Comparison of ENCODE assay signal across 23 mouse cellular contexts in genomic region chr6:48010727-48011126, GRCm38 (mm10). TPM values are rescaled to one million over a fixed set of nuclear protein-coding genes. Genes with fewer than 3 reads are reported as not detected.
DNase-seq lines count a peak whose midpoint lies in the region; ATAC-seq and TF ChIP-seq lines count a peak whose summit lies in the region.
"Had no signal": no experiment of that assay in that cellular context is flagged by ENCODE, and none has a peak within 500 bp of the region (broad histone marks: within the 10 kb centered on the region; RNA-seq: fewer than 3 reads in every experiment).

No protein-coding gene starts in this region.

- no peak overlapping the region for H3ac ChIP-seq in myocyte (ENCODE audit: control insufficient read depth, insufficient read length)

- H3K79me2 ChIP-seq in myocyte (ENCODE audit: control insufficient read depth, insufficient read depth): no peaks in the 10 kb centered on the region

- no peak overlapping the region for H3K4me3 ChIP-seq in forebrain, embryonic 14.5 days (ENCODE audit: low read depth, low read length)
- H3K4me3 ChIP-seq in forebrain, embryonic 16.5 days (replicated peaks; ENCODE audit: low read length): no peak overlapping the region
- H3K4me3 ChIP-seq in heart, embryonic 13.5 days: no peak overlapping the region
- no peak overlapping the region for H3K4me3 ChIP-seq in lung, adult 2 months (replicated peaks; ENCODE audit: extremely low read depth, low read depth, low read length)
- H3K4me3 ChIP-seq in myocyte: no peak overlapping the region
- H3K4me3 ChIP-seq in neural tube, embryonic 15.5 days (replicated peaks): no peak overlapping the region
- H3K4me3 ChIP-seq: embryonic facial prominence, embryonic 15.5 days; forebrain, embryonic 15.5 days; hindbrain, embryonic 13.5 days; liver, embryonic 15.5 days; midbrain, embryonic 10.5 days; stomach, embryonic 15.5 days had no signal

- no peaks in the 10 kb centered on the region for H3K27me3 ChIP-seq in forebrain, embryonic 14.5 days (replicated peaks; ENCODE audit: control insufficient read depth, insufficient read depth, low read length)
- H3K27me3 ChIP-seq in forebrain, embryonic 16.5 days (replicated peaks; ENCODE audit: control insufficient read depth, insufficient read depth, low read length): no peaks in the 10 kb centered on the region
- peaks cover 83% of the 10 kb centered on the region for H3K27me3 ChIP-seq in heart, embryonic 13.5 days (replicated peaks)
- no peaks in the 10 kb centered on the region for H3K27me3 ChIP-seq in myocyte (ENCODE audit: control insufficient read depth, insufficient read depth, insufficient read length)
- H3K27me3 ChIP-seq in neural tube, embryonic 15.5 days (replicated peaks): no peaks in the 10 kb centered on the region
- H3K27me3 ChIP-seq: embryonic facial prominence, embryonic 15.5 days; forebrain, embryonic 15.5 days; hindbrain, embryonic 13.5 days; liver, embryonic 15.5 days; stomach, embryonic 15.5 days had no signal

- H3K9me3 ChIP-seq in forebrain, embryonic 14.5 days (replicated peaks; ENCODE audit: control insufficient read depth, low read length): no peaks in the 10 kb centered on the region
- no peaks in the 10 kb centered on the region for H3K9me3 ChIP-seq in forebrain, embryonic 16.5 days (ENCODE audit: control insufficient read depth, low read length)
- H3K9me3 ChIP-seq in heart, embryonic 13.5 days: peaks cover 16% of the 10 kb centered on the region; the same call in 1 of the 2 replicates
- no peaks in the 10 kb centered on the region for H3K9me3 ChIP-seq in neural tube, embryonic 15.5 days (replicated peaks)
- H3K9me3 ChIP-seq: embryonic facial prominence, embryonic 15.5 days; forebrain, embryonic 15.5 days; hindbrain, embryonic 13.5 days; liver, embryonic 15.5 days; midbrain, embryonic 10.5 days; stomach, embryonic 15.5 days had no signal

- no peak overlapping the region for H3K4me2 ChIP-seq in forebrain, embryonic 14.5 days (ENCODE audit: low read length)
- H3K4me2 ChIP-seq in forebrain, embryonic 16.5 days (ENCODE audit: low read length): no peak overlapping the region
- no peak overlapping the region; the same call in 1 of the 2 replicates for H3K4me2 ChIP-seq in heart, embryonic 13.5 days
- peak overlapping the region; percentile 37 for H3K4me2 ChIP-seq in myocyte (ENCODE audit: low read depth)
- H3K4me2 ChIP-seq in neural tube, embryonic 15.5 days: no peak overlapping the region
- H3K4me2 ChIP-seq: embryonic facial prominence, embryonic 15.5 days; forebrain, embryonic 15.5 days; hindbrain, embryonic 13.5 days; liver, embryonic 15.5 days; stomach, embryonic 15.5 days had no signal

- no peak for ATAC-seq in forebrain, embryonic 14.5 days
- no peak for ATAC-seq in forebrain, embryonic 16.5 days
- ATAC-seq in heart, embryonic 13.5 days (ENCODE audit: extremely low read depth, insufficient number of reproducible peaks, low FRiP score, low TSS enrichment): peak; percentile 74; the same call in 1 of the 2 replicates
- no peak for ATAC-seq in neural tube, embryonic 15.5 days (ENCODE audit: low FRiP score)
- ATAC-seq: forebrain, embryonic 15.5 days had no signal

- TF ChIP-seq POLR2A in lung, adult 2 months (IDR thresholded peaks at IDR 0.05; ENCODE audit: borderline replicate concordance, extremely low read depth, low read depth, low read length): no peak
- no peak for TF ChIP-seq POLR2A in myocyte (IDR thresholded peaks at IDR 0.05; ENCODE audit: insufficient read length, low read depth)

- H3K27ac ChIP-seq in forebrain, embryonic 14.5 days (ENCODE audit: low read depth, low read length): no peak overlapping the region
- no peak overlapping the region for H3K27ac ChIP-seq in forebrain, embryonic 16.5 days (ENCODE audit: low read length)
- no peak overlapping the region for H3K27ac ChIP-seq in heart, embryonic 13.5 days (replicated peaks)
- H3K27ac ChIP-seq in neural tube, embryonic 15.5 days (replicated peaks): no peak overlapping the region
- H3K27ac ChIP-seq: embryonic facial prominence, embryonic 15.5 days; forebrain, embryonic 15.5 days; hindbrain, embryonic 13.5 days; liver, embryonic 15.5 days; midbrain, embryonic 10.5 days; stomach, embryonic 15.5 days had no signal

- TF ChIP-seq CTCF in lung, adult 2 months (IDR thresholded peaks at IDR 0.05; ENCODE audit: insufficient read depth, low read length): no peak

- no peak overlapping the region for H3K9ac ChIP-seq in forebrain, embryonic 14.5 days (ENCODE audit: low read length)
- no peak overlapping the region for H3K9ac ChIP-seq in forebrain, embryonic 16.5 days (replicated peaks; ENCODE audit: low read depth, low read length)
- H3K9ac ChIP-seq in heart, embryonic 13.5 days: no peak overlapping the region
- no peak overlapping the region for H3K9ac ChIP-seq in neural tube, embryonic 15.5 days (replicated peaks)
- H3K9ac ChIP-seq: embryonic facial prominence, embryonic 15.5 days; forebrain, embryonic 15.5 days; hindbrain, embryonic 13.5 days; liver, embryonic 15.5 days; stomach, embryonic 15.5 days had no signal

- peak; percentile 22 for DNase-seq in forebrain, embryonic 14.5 days (ENCODE audit: low spot score)
- peak; percentile 63 for DNase-seq in lung, adult 2 months
- DNase-seq in retina, postnatal 1 day: no peak
- no peak for DNase-seq in ovary, postnatal 10 days (ENCODE audit: low spot score)
- DNase-seq: adrenal gland, adult 2 months; B cell, adult 2 months; cerebellum, postnatal 25 days; gastrocnemius, postnatal 10 days; kidney, adult 11 months; kidney, postnatal 25 days; left cerebral cortex, postnatal 4 days; right cerebral cortex, postnatal 4 days; thymus, postnatal 14 days had no signal

- 62% methylated on average over 8 of the region's 8 CpGs for WGBS in forebrain, embryonic 14.5 days
- WGBS in forebrain, embryonic 16.5 days: 61% methylated on average over 8 of the region's 8 CpGs
- 19% methylated on average over 8 of the region's 8 CpGs for WGBS in heart, embryonic 13.5 days
- 32% methylated on average over 8 of the region's 8 CpGs for WGBS in lung, adult 2 months
- WGBS in neural tube, embryonic 15.5 days: 56% methylated on average over 8 of the region's 8 CpGs

- no peaks in the 10 kb centered on the region for H3K36me3 ChIP-seq in forebrain, embryonic 14.5 days (ENCODE audit: control insufficient read depth, insufficient read depth, low read length)
- no peaks in the 10 kb centered on the region for H3K36me3 ChIP-seq in forebrain, embryonic 16.5 days (ENCODE audit: control insufficient read depth, insufficient read depth)
- no peaks in the 10 kb centered on the region for H3K36me3 ChIP-seq in heart, embryonic 13.5 days
- no peaks in the 10 kb centered on the region for H3K36me3 ChIP-seq in myocyte (ENCODE audit: control insufficient read depth, insufficient read depth)
- no peaks in the 10 kb centered on the region for H3K36me3 ChIP-seq in neural tube, embryonic 15.5 days
- H3K36me3 ChIP-seq: embryonic facial prominence, embryonic 15.5 days; forebrain, embryonic 15.5 days; hindbrain, embryonic 13.5 days; liver, embryonic 15.5 days; midbrain, embryonic 10.5 days; stomach, embryonic 15.5 days had no signal

- H3K4me1 ChIP-seq in forebrain, embryonic 14.5 days (ENCODE audit: control insufficient read depth, insufficient read depth, low read length): no peaks in the 10 kb centered on the region
- H3K4me1 ChIP-seq in forebrain, embryonic 16.5 days (replicated peaks; ENCODE audit: control insufficient read depth, insufficient read depth, low read length): no peaks in the 10 kb centered on the region
- H3K4me1 ChIP-seq in heart, embryonic 13.5 days: peaks cover 14% of the 10 kb centered on the region
- H3K4me1 ChIP-seq in lung, adult 2 months (ENCODE audit: control insufficient read depth, insufficient read depth, low read length): no peaks in the 10 kb centered on the region; the same call in 1 of the 2 replicates
- peaks cover 2% of the 10 kb centered on the region for H3K4me1 ChIP-seq in neural tube, embryonic 15.5 days
- H3K4me1 ChIP-seq: stomach, embryonic 15.5 days had no signal

TF ChIP-seq in myocyte, 11 proteins besides CTCF, POLR2A, EP300 and RAD21:
- TF ChIP-seq USF1 (IDR thresholded peaks at IDR 0.05; ENCODE audit: low read depth) (no peak), TCF3 (IDR thresholded peaks at IDR 0.05; ENCODE audit: insufficient read length, low read depth) (no peak)

RNA-seq across cellular contexts. Expression of gene Zfp777, which starts 38.0 kb away (rescaled TPM):
- polyA plus RNA-seq in forebrain, embryonic 14.5 days (2014; fragmentation: Nextera tagmentation; extraction: Ambion mirVana): 7.5 and 8.0 TPM in 2 replicates
- 10.1 and 10.3 TPM in 2 replicates for polyA plus RNA-seq in forebrain, embryonic 16.5 days (2015; fragmentation: Nextera tagmentation; extraction: Ambion mirVana)
- 2.6 and 2.8 TPM in 2 replicates for polyA plus RNA-seq in heart, embryonic 13.5 days (2015; fragmentation: Nextera tagmentation; extraction: Ambion mirVana)
- polyA plus RNA-seq in lung, adult 2 months (2012; rRNA removed): 19.7 and 20.6 TPM in 2 replicates
- polyA plus RNA-seq in myocyte (2012; fragmentation: generic; extraction: Trizol): 22.7 TPM
- polyA plus RNA-seq in neural tube, embryonic 15.5 days (2015; fragmentation: Nextera tagmentation; extraction: Ambion mirVana): 13.4 and 14.8 TPM in 2 replicates

RNA-seq across cellular contexts. Expression of gene Zfp956, which starts 57.5 kb away (rescaled TPM):
- 16.0 and 18.8 TPM in 2 replicates for polyA plus RNA-seq in forebrain, embryonic 14.5 days (2014; fragmentation: Nextera tagmentation; extraction: Ambion mirVana)
- polyA plus RNA-seq in forebrain, embryonic 16.5 days (2015; fragmentation: Nextera tagmentation; extraction: Ambion mirVana): 23.2 and 24.6 TPM in 2 replicates
- 2.4 and 2.8 TPM in 2 replicates for polyA plus RNA-seq in heart, embryonic 13.5 days (2015; fragmentation: Nextera tagmentation; extraction: Ambion mirVana)
- 8.9 and 9.4 TPM in 2 replicates for polyA plus RNA-seq in lung, adult 2 months (2012; rRNA removed)
- 1.5 TPM for polyA plus RNA-seq in myocyte (2012; fragmentation: generic; extraction: Trizol)
- 23.2 and 24.6 TPM in 2 replicates for polyA plus RNA-seq in neural tube, embryonic 15.5 days (2015; fragmentation: Nextera tagmentation; extraction: Ambion mirVana)

Comparison
In these comparisons a context has a peak if more than half of its experiments do, and no peak if none do; other contexts are left out.
1. DNase-seq: peak in forebrain, embryonic 14.5 days (single experiment) and lung, adult 2 months (single experiment); none in retina, postnatal 1 day (single experiment) and ovary, postnatal 10 days (single experiment).